Mouse (Mus musculus) regulatory T cell (primary cell): ENCODE measurements around the gene Cfap58.

ENCODE experiments used
- in situ Hi-C: fragments of 300-600 bp; cut with MboI, MseI; formaldehyde crosslinking; loops from one replicate; pipeline ENCODE4 v1.15.1; 2025; ENCODE audit warnings: high pct_unique_total_duplicates

Gene Cfap58

GRCm38 (mm10) chr19:47978109-47978701 is 40.7 kb downstream of the Cfap58 start:
- in situ Hi-C loops, result no loop called here

GRCm38 (mm10) chr19:47979446-47979845 is 42.0 kb downstream of the Cfap58 start:
- in situ Hi-C loops, result no loop called here

- in situ Hi-C loops, result no loop called here
Observed at GRCm38 (mm10) chr19:47980241-47980640, 42.8 kb downstream of the Cfap58 start.

GRCm38 (mm10) chr19:47985606-47986213 is 48.2 kb downstream of the Cfap58 start:
- in situ Hi-C loops, result no loop called here

- in situ Hi-C loops, result no loop called here
Observed at GRCm38 (mm10) chr19:47987986-47988385, 50.5 kb downstream of the Cfap58 start.

GRCm38 (mm10) chr19:47988456-47988855 is 51.0 kb downstream of the Cfap58 start:
- in situ Hi-C loops, result no loop called here

- in situ Hi-C loops, result no loop called here
Observed at GRCm38 (mm10) chr19:47988880-47989574, 51.6 kb downstream of the Cfap58 start.

GRCm38 (mm10) chr19:47989575-47989891 is 52.1 kb downstream of the Cfap58 start:
- in situ Hi-C loops, result no loop called here

GRCm38 (mm10) chr19:48001240-48001639 is 63.8 kb downstream of the Cfap58 start:
- in situ Hi-C loops, result no loop called here

GRCm38 (mm10) chr19:48001774-48002173 is 64.3 kb downstream of the Cfap58 start:
- in situ Hi-C loops, result no loop called here

- in situ Hi-C loops, result no loop called here
Observed at GRCm38 (mm10) chr19:48008771-48009413, 71.4 kb downstream of the Cfap58 start.

- in situ Hi-C loops, result no loop called here
Observed at GRCm38 (mm10) chr19:48009586-48010331, 72.3 kb downstream of the Cfap58 start.

- in situ Hi-C loops, result no loop called here
Observed at GRCm38 (mm10) chr19:48020103-48020502, 82.6 kb downstream of the Cfap58 start.

- in situ Hi-C loops, result no loop called here
Observed at GRCm38 (mm10) chr19:48021435-48021834, 84.0 kb downstream of the Cfap58 start.

GRCm38 (mm10) chr19:48022763-48023162 is 85.3 kb downstream of the Cfap58 start:
- in situ Hi-C loops, result no loop called here

GRCm38 (mm10) chr19:48023726-48024125 is 86.3 kb downstream of the Cfap58 start:
- in situ Hi-C loops, result no loop called here

- in situ Hi-C loops, result no loop called here
Observed at GRCm38 (mm10) chr19:48025366-48025765, 87.9 kb downstream of the Cfap58 start.

GRCm38 (mm10) chr19:48026882-48027281 is 89.4 kb downstream of the Cfap58 start:
- in situ Hi-C loops, result no loop called here

- in situ Hi-C loops, result no loop called here
Observed at GRCm38 (mm10) chr19:48039554-48039953, 102.1 kb downstream of the Cfap58 start.

- in situ Hi-C loops, result no loop called here
Observed at GRCm38 (mm10) chr19:48047315-48047714, 109.8 kb downstream of the Cfap58 start.

- in situ Hi-C loops, result no loop called here
Observed at GRCm38 (mm10) chr19:48049361-48049760, 111.9 kb downstream of the Cfap58 start.

GRCm38 (mm10) chr19:48063289-48063688 is 125.8 kb downstream of the Cfap58 start:
- in situ Hi-C loops, result no loop called here
